Comparison of ENCODE assay signal across 16 mouse cellular contexts in genomic region chr6:86749817-86750216, GRCm38 (mm10).
"Had no signal": no experiment of that assay in that cellular context is flagged by ENCODE, and none has a peak within 500 bp of the region (broad histone marks: within the 10 kb centered on the region; RNA-seq: fewer than 3 reads in every experiment).

No protein-coding gene starts in this region.

- H3K36me3 ChIP-seq: neural tube, embryonic 13.5 days; neural tube, embryonic 15.5 days; stomach, embryonic 15.5 days had no signal

- H3K4me1 ChIP-seq: neural tube, embryonic 13.5 days; neural tube, embryonic 15.5 days; stomach, embryonic 15.5 days had no signal

- H3K27ac ChIP-seq: neural tube, embryonic 13.5 days; neural tube, embryonic 15.5 days; stomach, embryonic 15.5 days; stomach, postnatal 0 days had no signal

- H3K4me3 ChIP-seq: neural tube, embryonic 13.5 days; neural tube, embryonic 15.5 days; stomach, embryonic 15.5 days had no signal

- H3K9me3 ChIP-seq: neural tube, embryonic 13.5 days; neural tube, embryonic 15.5 days; stomach, embryonic 15.5 days had no signal

- H3K27me3 ChIP-seq: neural tube, embryonic 13.5 days; neural tube, embryonic 15.5 days; stomach, embryonic 15.5 days had no signal

- H3K9ac ChIP-seq: neural tube, embryonic 13.5 days; neural tube, embryonic 15.5 days; stomach, embryonic 15.5 days had no signal

- DNase-seq: retina, postnatal 1 day; right cerebral cortex, adult 18-20 months; right cerebral cortex, postnatal 14 days; right cerebral cortex, postnatal 25 days; right cerebral cortex, postnatal 4 days; spleen, adult 18-20 months; thymus, adult 18-20 months; thymus, adult 2 months; thymus, postnatal 14 days; thymus, postnatal 25 days; thymus, postnatal 36 days; thymus, postnatal 4 days had no signal
